Mouse (Mus musculus) ES-E14 (cell line): Measurements from ENCODE around the gene Hdac7.

Source experiments
- HCFC1 ChIP-seq: IDR thresholded peaks from 2 replicates; pipeline ENCODE4 v1.6.1; 2012; ENCODE audit warnings: low read length, inconsistent platforms, borderline replicate concordance; ENCODE audit not compliant: insufficient read depth
- MAFK ChIP-seq: IDR thresholded peaks from 2 replicates; pipeline ENCODE4 v1.6.1; 2014; ENCODE audit warnings: mild to moderate bottlenecking, low read depth, low read length, inconsistent platforms; ENCODE audit not compliant: insufficient read depth
- ZNF384 ChIP-seq: IDR thresholded peaks from 2 replicates; pipeline ENCODE4 v1.6.1; 2012; ENCODE audit warnings: low read depth, low read length, inconsistent platforms

GRCm38 (mm10) chr15:97873717-97874116, 29.4 kb upstream of the Hdac7 start:
- TF ChIP-seq MAFK (no peak), HCFC1 (no peak), ZNF384 (no peak)
